Mouse (Mus musculus) CH12.LX (cell line): ENCODE results near the gene Crhbp.

Experiments
- CTCF ChIP-seq, 2 experiments: IDR thresholded peaks in 1 of 2; conservative IDR thresholded peaks in 1 of 2; 2 replicates each; pipeline ENCODE4 v1.5.1; 2011 to 2012; ENCODE audit warnings: low read depth in 2 of 2, low read length in 2 of 2, improper control_type of control experiment in 1 of 2, inconsistent platforms in 1 of 2, mild to moderate bottlenecking in 1 of 2, moderate library complexity in 1 of 2
- MAFK ChIP-seq: IDR thresholded peaks from 2 replicates; pipeline ENCODE4 v1.6.1; 2011; ENCODE audit warnings: low read length, improper control_type of control experiment; ENCODE audit not compliant: insufficient replicate concordance
- PAX5 ChIP-seq: IDR thresholded peaks from 2 replicates; pipeline ENCODE4 v1.6.1; 2012; ENCODE audit warnings: low read length, inconsistent platforms, mixed read lengths
- POLR2A ChIP-seq: IDR thresholded peaks from 2 replicates; pipeline ENCODE4 v1.6.1; 2011; ENCODE audit warnings: low read depth, mild to moderate bottlenecking, improper control_type of control experiment, low read length
- POLR2AphosphoS2 ChIP-seq: IDR thresholded peaks from 2 replicates; pipeline ENCODE4 v1.6.1; 2011; ENCODE audit warnings: low read depth, low read length, improper control_type of control experiment
- SIN3A ChIP-seq: IDR thresholded peaks from 2 replicates; pipeline ENCODE4 v1.6.1; 2012; ENCODE audit warnings: low read length, improper control_type of control experiment, inconsistent platforms
- ZC3H11A ChIP-seq: IDR thresholded peaks from 2 replicates; pipeline ENCODE4 v1.6.1; 2012; ENCODE audit warnings: low read depth, mild to moderate bottlenecking, inconsistent platforms, low read length, improper control_type of control experiment

DNA sequence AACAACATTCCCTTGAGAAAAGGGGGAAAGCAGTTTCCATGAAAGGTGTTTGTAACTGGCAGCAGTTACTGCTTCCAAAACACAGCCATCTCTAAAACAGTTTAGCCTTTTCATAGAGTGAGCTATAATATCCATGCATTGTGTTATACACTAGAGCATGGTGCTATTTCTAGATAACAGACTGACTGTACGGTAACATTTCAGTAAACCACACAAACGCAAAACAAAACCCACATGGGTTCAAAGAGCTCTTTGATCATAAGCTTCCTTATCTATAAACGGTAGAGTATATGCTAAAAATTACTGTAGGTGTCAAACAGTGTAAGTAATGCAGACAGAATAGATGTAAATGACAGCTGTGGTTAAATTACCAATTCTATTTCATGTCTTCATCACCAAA is 5.0 kb upstream of the Crhbp start:
- TF ChIP-seq ZC3H11A, result no peak
- TF ChIP-seq MAFK, result no peak
- TF ChIP-seq PAX5, result no peak
- no peak for TF ChIP-seq CTCF (conservative IDR thresholded peaks at IDR 0.05 in 1 of 2, IDR thresholded peaks at IDR 0.05 in 1 of 2; ENCODE audit: low read depth in 2 of 2, low read length in 2 of 2)
- no peak for TF ChIP-seq POLR2AphosphoS2
- no peak for TF ChIP-seq SIN3A
- no peak for TF ChIP-seq POLR2A
